Mouse (Mus musculus): ENCODE data around the gene Atg2b. TPM values are rescaled to one million over a fixed set of nuclear protein-coding genes. Genes with fewer than 3 reads are reported as not detected.

Gene Atg2b
- 6.4 and 7.5 TPM in 2 replicates for polyA plus RNA-seq (2015; fragmentation: Nextera tagmentation; extraction: Ambion mirVana)

DNA sequence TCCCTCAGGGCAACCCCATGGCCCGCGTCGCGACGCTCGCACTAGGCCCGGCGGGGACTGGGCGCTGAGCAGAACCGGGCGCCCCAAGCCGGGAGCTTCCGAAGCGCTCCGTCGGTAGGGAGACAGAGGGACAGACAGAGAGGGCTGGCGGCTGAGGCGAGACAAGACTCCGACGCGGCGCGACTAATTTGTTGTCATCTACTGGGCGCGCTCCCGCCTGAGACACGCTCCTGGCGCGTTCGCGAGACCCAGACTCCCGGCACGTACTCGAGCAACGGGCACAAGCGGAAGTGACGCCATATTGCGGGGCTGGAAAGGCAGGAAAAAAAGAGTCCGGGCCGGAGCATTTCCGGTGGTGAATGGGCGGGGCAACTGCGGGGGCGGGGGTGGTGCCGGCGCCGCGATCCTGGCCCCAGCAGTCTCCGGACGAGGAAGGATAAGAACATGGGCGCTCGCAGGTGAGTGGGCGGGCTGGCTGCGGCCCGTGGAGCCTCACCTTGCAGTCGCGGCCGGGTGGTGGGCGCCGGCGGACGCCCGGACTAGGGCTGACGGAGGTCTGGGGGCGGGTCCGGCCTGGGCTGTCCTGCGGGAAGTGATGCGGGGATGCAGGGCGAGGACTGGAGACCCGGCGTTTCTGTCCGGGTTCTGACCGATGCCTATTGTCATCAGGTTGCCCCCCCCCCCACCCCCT lies at the start of gene Atg2b:
Atg2b (minus strand) TSS at position 211 of the 691 bp plus-strand sequence.
- ATAC-seq, result peak; percentile 95
- TF ChIP-seq CTCF (IDR thresholded peaks at IDR 0.05), result no peak
- TF ChIP-seq EP300 (IDR thresholded peaks at IDR 0.05), result no peak
- WGBS, result under 1% methylated on average over 42 of the region's 73 CpGs

DNA sequence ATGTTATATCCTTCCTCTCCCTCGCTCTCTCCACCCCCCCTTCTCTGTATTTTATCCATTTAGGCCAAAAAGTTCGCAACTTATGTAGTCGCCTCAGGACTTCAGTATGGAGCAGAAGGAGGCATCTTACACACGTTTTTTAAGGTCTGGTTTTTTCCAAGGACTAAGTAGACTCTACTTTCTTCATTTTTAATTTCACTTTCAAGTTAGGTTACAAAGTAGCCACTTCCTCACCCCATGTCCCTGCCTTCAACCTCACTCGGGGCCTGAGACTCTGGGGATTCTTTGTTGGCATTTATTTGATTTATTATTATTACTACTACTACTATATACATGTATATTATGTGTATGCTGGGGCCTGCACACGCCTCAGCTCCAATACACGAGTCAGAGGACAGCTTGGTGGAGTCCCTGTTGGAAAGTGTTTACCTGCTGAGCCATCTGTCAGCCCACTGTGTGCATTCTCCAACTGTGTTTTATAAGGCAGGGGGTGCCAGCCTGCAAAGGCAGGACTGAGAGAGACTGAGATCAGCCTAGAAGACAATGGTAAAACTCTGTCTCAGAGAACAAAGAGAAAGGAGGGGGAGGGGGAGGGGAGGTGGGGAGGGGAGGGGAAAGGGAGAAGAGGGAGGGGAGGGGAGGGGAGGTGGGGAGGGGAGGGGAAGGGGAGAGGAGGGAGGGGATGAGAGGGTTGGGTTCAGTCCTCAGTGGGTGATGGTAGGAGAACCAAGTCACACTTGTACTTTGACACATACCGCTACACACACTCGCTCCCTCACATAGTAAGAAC lies 48.6 kb upstream of the Atg2b start:
- Histone ChIP-seq H3K9me3 (ENCODE audit: low read length) (no peaks in the 10 kb centered on the region), H3K4me3 (ENCODE audit: low read depth, low read length) (no peak overlapping the region), H3K27ac (ENCODE audit: low read length) (no peak overlapping the region), H3K36me3 (ENCODE audit: insufficient read depth, low read length) (no peaks in the 10 kb centered on the region), H3K4me2 (replicated peaks; ENCODE audit: low read depth, low read length) (no peak overlapping the region), H3K4me1 (ENCODE audit: insufficient read depth, low read depth, low read length) (no peaks in the 10 kb centered on the region), H3K9ac (replicated peaks; ENCODE audit: low read depth) (no peak overlapping the region), H3K27me3 (replicated peaks; ENCODE audit: insufficient read depth, low read length) (no peaks in the 10 kb centered on the region)
- TF ChIP-seq EP300 (IDR thresholded peaks at IDR 0.05) (no peak), CTCF (IDR thresholded peaks at IDR 0.05) (no peak)
- WGBS, result 65% methylated on average over 9 of the region's 9 CpGs
- ATAC-seq (no peak), DNase-seq (ENCODE audit: low spot score) (no peak)

More for the DNA sequence above, at the start of gene Atg2b:
- peak within 1 kb of the TSS; percentile 83 for H3K4me3 ChIP-seq (ENCODE audit: low read depth, low read length)
- peak within 1 kb of the TSS; percentile 96 for H3K4me2 ChIP-seq (replicated peaks; ENCODE audit: low read depth, low read length)
- H3K4me1 ChIP-seq (ENCODE audit: insufficient read depth, low read depth, low read length), result peaks cover 13% of the 10 kb centered on the region; the same call in 1 of the 2 replicates
- H3K36me3 ChIP-seq (ENCODE audit: insufficient read depth, low read length), result no peaks in the 10 kb centered on the region
- peak within 1 kb of the TSS; percentile 95 for H3K27ac ChIP-seq (ENCODE audit: low read length)
- peak; percentile 97 for DNase-seq (ENCODE audit: low spot score)
- no peaks in the 10 kb centered on the region for H3K9me3 ChIP-seq (ENCODE audit: low read length)
- H3K27me3 ChIP-seq (replicated peaks; ENCODE audit: insufficient read depth, low read length), result no peaks in the 10 kb centered on the region
- peak within 1 kb of the TSS; percentile 90 for H3K9ac ChIP-seq (replicated peaks; ENCODE audit: low read depth)

DNA sequence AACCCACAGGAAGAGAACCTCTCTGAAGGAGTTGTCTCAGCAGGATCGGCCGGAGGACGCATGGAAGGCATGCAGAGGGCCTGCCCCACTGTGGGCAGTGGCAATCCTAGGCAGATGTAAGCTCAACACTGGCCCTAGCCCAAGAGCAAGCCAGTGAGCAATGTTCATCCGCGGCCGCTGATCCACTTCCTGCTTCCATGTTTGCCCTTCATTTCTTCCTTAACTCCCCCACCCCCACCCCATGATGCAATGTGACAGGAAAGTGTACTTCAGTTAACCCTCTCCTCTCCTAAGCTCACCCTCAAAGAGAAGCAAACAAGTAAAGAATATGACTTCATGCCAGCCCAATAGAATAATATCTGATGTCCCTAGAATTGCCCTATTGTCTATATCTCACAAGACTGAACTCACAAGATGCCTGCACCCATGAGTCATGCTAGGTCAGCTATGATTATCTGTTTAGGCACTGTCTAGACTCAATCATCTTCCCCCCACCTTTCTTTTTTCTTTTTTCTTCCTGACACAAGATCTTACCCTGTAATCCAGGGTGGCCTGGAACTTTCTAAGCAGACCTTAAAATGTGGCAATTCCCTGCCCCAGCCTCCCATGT lies 45.9 kb upstream of the Atg2b start:
- DNase-seq (ENCODE audit: low spot score), result no peak
- ATAC-seq, result no peak
- WGBS, result 51% methylated on average over 6 of the region's 6 CpGs
- Histone ChIP-seq H3K4me1 (ENCODE audit: insufficient read depth, low read depth, low read length) (no peaks in the 10 kb centered on the region), H3K9me3 (ENCODE audit: low read length) (no peaks in the 10 kb centered on the region), H3K27ac (ENCODE audit: low read length) (no peak overlapping the region), H3K9ac (replicated peaks; ENCODE audit: low read depth) (no peak overlapping the region), H3K36me3 (ENCODE audit: insufficient read depth, low read length) (no peaks in the 10 kb centered on the region), H3K4me3 (ENCODE audit: low read depth, low read length) (no peak overlapping the region), H3K27me3 (replicated peaks; ENCODE audit: insufficient read depth, low read length) (no peaks in the 10 kb centered on the region), H3K4me2 (replicated peaks; ENCODE audit: low read depth, low read length) (no peak overlapping the region)
- no peak for TF ChIP-seq EP300 (IDR thresholded peaks at IDR 0.05)
- TF ChIP-seq CTCF (IDR thresholded peaks at IDR 0.05), result no peak

DNA sequence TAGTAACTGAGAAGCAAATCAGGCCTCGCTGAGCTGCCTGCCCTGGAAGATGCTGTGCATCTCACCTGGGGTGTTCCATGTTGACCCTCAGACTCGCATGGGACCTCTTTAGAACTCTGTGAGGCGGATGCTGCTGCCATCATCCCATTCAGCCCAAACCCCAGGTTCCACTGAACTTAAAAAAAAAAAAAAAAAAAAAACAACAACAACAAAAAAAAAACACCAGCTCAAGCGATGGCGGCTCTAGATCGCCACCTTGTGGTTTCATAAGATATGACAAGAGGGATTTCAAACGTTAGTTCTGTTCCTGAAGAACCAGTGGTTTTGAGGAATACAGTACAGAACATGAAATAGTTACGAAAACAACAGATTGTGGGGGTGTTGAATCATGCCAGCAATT lies 43.0 kb upstream of the Atg2b start:
- H3K27me3 ChIP-seq (replicated peaks; ENCODE audit: insufficient read depth, low read length), result no peaks in the 10 kb centered on the region
- no peak overlapping the region for H3K4me2 ChIP-seq (replicated peaks; ENCODE audit: low read depth, low read length)
- 31% methylated on average over 8 of the region's 8 CpGs for WGBS
- DNase-seq (ENCODE audit: low spot score) (peak; percentile 54), ATAC-seq (no peak)
- H3K4me3 ChIP-seq (ENCODE audit: low read depth, low read length), result no peak overlapping the region
- no peaks in the 10 kb centered on the region for H3K4me1 ChIP-seq (ENCODE audit: insufficient read depth, low read depth, low read length)
- H3K36me3 ChIP-seq (ENCODE audit: insufficient read depth, low read length), result no peaks in the 10 kb centered on the region
- no peak overlapping the region for H3K9ac ChIP-seq (replicated peaks; ENCODE audit: low read depth)
- TF ChIP-seq CTCF (IDR thresholded peaks at IDR 0.05) (peak; percentile 71), EP300 (IDR thresholded peaks at IDR 0.05) (no peak)
- no peak overlapping the region for H3K27ac ChIP-seq (ENCODE audit: low read length)
- no peaks in the 10 kb centered on the region for H3K9me3 ChIP-seq (ENCODE audit: low read length)

DNA sequence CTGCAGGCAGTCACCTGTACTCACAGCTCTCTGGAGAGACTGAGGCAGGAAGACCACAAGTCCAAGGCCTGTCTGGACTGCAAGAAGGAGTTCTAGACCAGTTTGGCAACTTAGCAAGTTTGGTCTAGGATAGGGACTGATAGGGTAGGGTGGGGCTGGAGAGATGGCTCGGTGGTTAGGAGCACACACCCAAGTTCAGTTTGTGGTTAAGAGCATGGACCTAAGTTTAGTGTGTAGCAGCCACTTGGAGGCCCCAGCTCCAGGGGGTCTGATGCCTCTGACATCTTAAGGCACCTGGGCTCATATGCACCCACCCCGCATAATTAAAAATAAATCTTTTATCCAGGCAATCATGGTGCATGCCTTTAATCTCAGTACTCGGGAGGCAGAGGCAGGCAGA lies 42.3 kb upstream of the Atg2b start:
- 72% methylated on average over 3 of the region's 3 CpGs for WGBS
- no peaks in the 10 kb centered on the region for H3K4me1 ChIP-seq (ENCODE audit: insufficient read depth, low read depth, low read length)
- no peak for DNase-seq (ENCODE audit: low spot score)
- H3K4me2 ChIP-seq (replicated peaks; ENCODE audit: low read depth, low read length), result no peak overlapping the region
- TF ChIP-seq EP300 (IDR thresholded peaks at IDR 0.05), result no peak
- no peak for TF ChIP-seq CTCF (IDR thresholded peaks at IDR 0.05)
- no peaks in the 10 kb centered on the region for H3K9me3 ChIP-seq (ENCODE audit: low read length)
- H3K9ac ChIP-seq (replicated peaks; ENCODE audit: low read depth), result no peak overlapping the region
- H3K27me3 ChIP-seq (replicated peaks; ENCODE audit: insufficient read depth, low read length), result no peaks in the 10 kb centered on the region
- H3K4me3 ChIP-seq (ENCODE audit: low read depth, low read length), result no peak overlapping the region
- H3K36me3 ChIP-seq (ENCODE audit: insufficient read depth, low read length), result no peaks in the 10 kb centered on the region
- no peak for ATAC-seq
- H3K27ac ChIP-seq (ENCODE audit: low read length), result no peak overlapping the region

DNA sequence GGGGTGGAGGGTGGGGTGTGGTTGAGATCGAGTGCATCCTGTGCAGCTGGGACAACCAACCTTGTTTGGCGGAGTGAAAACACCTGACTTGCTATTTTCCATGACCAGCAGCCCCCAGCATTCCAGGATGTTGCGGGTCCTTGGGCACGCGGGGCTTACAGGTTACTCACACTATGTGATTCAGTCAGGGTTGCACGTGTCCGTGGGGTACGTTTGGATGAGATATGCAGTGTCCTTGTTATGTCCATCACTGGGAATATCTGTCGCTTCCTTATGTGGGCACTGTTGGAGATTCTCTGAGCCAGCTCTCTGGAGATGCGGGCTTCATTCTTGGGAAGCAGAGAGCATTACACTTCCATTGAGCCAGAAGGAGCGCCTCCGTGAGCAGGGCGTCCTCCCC lies 40.7 kb upstream of the Atg2b start:
- no peaks in the 10 kb centered on the region for H3K9me3 ChIP-seq (ENCODE audit: low read length)
- H3K27me3 ChIP-seq (replicated peaks; ENCODE audit: insufficient read depth, low read length), result no peaks in the 10 kb centered on the region
- TF ChIP-seq EP300 (IDR thresholded peaks at IDR 0.05), result no peak
- TF ChIP-seq CTCF (IDR thresholded peaks at IDR 0.05), result no peak
- ATAC-seq, result no peak
- no peak overlapping the region for H3K4me3 ChIP-seq (ENCODE audit: low read depth, low read length)
- no peaks in the 10 kb centered on the region for H3K4me1 ChIP-seq (ENCODE audit: insufficient read depth, low read depth, low read length)
- no peaks in the 10 kb centered on the region for H3K36me3 ChIP-seq (ENCODE audit: insufficient read depth, low read length)
- no peak for DNase-seq (ENCODE audit: low spot score)
- H3K27ac ChIP-seq (ENCODE audit: low read length), result no peak overlapping the region
- no peak overlapping the region for H3K9ac ChIP-seq (replicated peaks; ENCODE audit: low read depth)
- 74% methylated on average over 13 of the region's 13 CpGs for WGBS
- H3K4me2 ChIP-seq (replicated peaks; ENCODE audit: low read depth, low read length), result no peak overlapping the region
